In the genomic region with DNA sequence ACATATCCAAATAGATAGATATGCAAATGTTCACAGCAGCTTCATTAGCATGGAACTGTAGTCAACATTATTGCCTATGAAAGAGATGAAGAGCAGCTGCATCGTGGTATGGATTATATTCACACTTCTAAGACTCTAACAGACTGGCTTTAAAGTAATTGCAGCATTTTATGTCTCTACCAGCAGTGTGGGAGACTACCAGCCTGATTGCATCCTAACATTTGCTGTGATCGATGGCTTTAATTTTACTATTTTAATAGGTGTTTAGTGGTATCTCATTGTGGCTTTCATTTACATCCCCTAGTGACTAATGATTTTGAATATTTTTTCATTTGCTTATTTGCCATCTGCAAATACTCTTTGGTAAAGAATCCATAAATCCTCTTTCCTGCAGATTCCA, we compare ENCODE assay signal across 20 mouse cellular contexts.
DNase-seq lines count a peak whose midpoint lies in the region; ATAC-seq lines count a peak whose summit lies in the region.
"Had no signal": no experiment of that assay in that cellular context is flagged by ENCODE, and none has a peak within 500 bp of the region (broad histone marks: within the 10 kb centered on the region; RNA-seq: fewer than 3 reads in every experiment).

No protein-coding gene starts in this region.

- no peaks in the 10 kb centered on the region for H3K9me3 ChIP-seq in hindbrain, embryonic 13.5 days
- H3K9me3 ChIP-seq in hindbrain, embryonic 12.5 days (replicated peaks), result no peaks in the 10 kb centered on the region
- no peaks in the 10 kb centered on the region for H3K9me3 ChIP-seq in neural tube, embryonic 11.5 days (ENCODE audit: control insufficient read depth, low read length)
- no peaks in the 10 kb centered on the region for H3K9me3 ChIP-seq in neural tube, embryonic 13.5 days
- H3K9me3 ChIP-seq in embryonic facial prominence, embryonic 10.5 days, result no peaks in the 10 kb centered on the region
- H3K9me3 ChIP-seq: embryonic facial prominence, embryonic 15.5 days; forebrain, embryonic 10.5 days; forebrain, embryonic 15.5 days; heart, embryonic 10.5 days; heart, embryonic 15.5 days; intestine, embryonic 15.5 days had no signal

- H3K27me3 ChIP-seq in hindbrain, embryonic 13.5 days, result no peaks in the 10 kb centered on the region
- no peaks in the 10 kb centered on the region for H3K27me3 ChIP-seq in hindbrain, embryonic 12.5 days
- no peaks in the 10 kb centered on the region for H3K27me3 ChIP-seq in neural tube, embryonic 11.5 days (ENCODE audit: control insufficient read depth, insufficient read depth, low read length)
- no peaks in the 10 kb centered on the region for H3K27me3 ChIP-seq in neural tube, embryonic 13.5 days
- H3K27me3 ChIP-seq in embryonic facial prominence, embryonic 10.5 days (replicated peaks; ENCODE audit: low read depth, poor library complexity, severe bottlenecking), result no peaks in the 10 kb centered on the region
- H3K27me3 ChIP-seq: embryonic facial prominence, embryonic 15.5 days; forebrain, embryonic 15.5 days; heart, embryonic 15.5 days; intestine, embryonic 15.5 days had no signal

- H3K4me2 ChIP-seq in hindbrain, embryonic 13.5 days, result no peak overlapping the region
- H3K4me2 ChIP-seq in hindbrain, embryonic 12.5 days (replicated peaks), result no peak overlapping the region
- no peak overlapping the region for H3K4me2 ChIP-seq in neural tube, embryonic 11.5 days (ENCODE audit: low read depth)
- H3K4me2 ChIP-seq in neural tube, embryonic 13.5 days, result no peak overlapping the region
- H3K4me2 ChIP-seq: embryonic facial prominence, embryonic 15.5 days; forebrain, embryonic 15.5 days; heart, embryonic 15.5 days; intestine, embryonic 15.5 days had no signal

- H3K4me1 ChIP-seq in hindbrain, embryonic 13.5 days (replicated peaks), result no peaks in the 10 kb centered on the region
- no peaks in the 10 kb centered on the region for H3K4me1 ChIP-seq in hindbrain, embryonic 12.5 days
- H3K4me1 ChIP-seq in neural tube, embryonic 11.5 days (ENCODE audit: control insufficient read depth, insufficient read depth, low read length), result no peaks in the 10 kb centered on the region
- no peaks in the 10 kb centered on the region for H3K4me1 ChIP-seq in neural tube, embryonic 13.5 days (replicated peaks)
- H3K4me1 ChIP-seq in embryonic facial prominence, embryonic 10.5 days, result no peaks in the 10 kb centered on the region
- H3K4me1 ChIP-seq: embryonic facial prominence, embryonic 15.5 days; forebrain, embryonic 10.5 days; forebrain, embryonic 15.5 days; heart, embryonic 10.5 days; heart, embryonic 15.5 days; intestine, embryonic 15.5 days had no signal

- ATAC-seq in hindbrain, embryonic 13.5 days (ENCODE audit: low FRiP score), result peak; percentile 77
- ATAC-seq in hindbrain, embryonic 12.5 days (ENCODE audit: low FRiP score), result no peak
- ATAC-seq in neural tube, embryonic 11.5 days (ENCODE audit: insufficient read depth, low FRiP score, low TSS enrichment), result peak; percentile 20; the same call in 1 of the 2 replicates
- ATAC-seq in neural tube, embryonic 13.5 days (ENCODE audit: low read depth), result peak; percentile 94
- ATAC-seq: forebrain, embryonic 15.5 days; intestine, embryonic 15.5 days had no signal

- H3K9ac ChIP-seq in hindbrain, embryonic 13.5 days, result no peak overlapping the region
- H3K9ac ChIP-seq in hindbrain, embryonic 12.5 days, result no peak overlapping the region
- H3K9ac ChIP-seq in neural tube, embryonic 11.5 days (ENCODE audit: low read length), result no peak overlapping the region
- H3K9ac ChIP-seq in neural tube, embryonic 13.5 days, result no peak overlapping the region
- H3K9ac ChIP-seq: embryonic facial prominence, embryonic 15.5 days; forebrain, embryonic 15.5 days; heart, embryonic 15.5 days; intestine, embryonic 15.5 days had no signal

- H3K36me3 ChIP-seq in hindbrain, embryonic 13.5 days, result no peaks in the 10 kb centered on the region
- no peaks in the 10 kb centered on the region for H3K36me3 ChIP-seq in hindbrain, embryonic 12.5 days
- H3K36me3 ChIP-seq in neural tube, embryonic 11.5 days (ENCODE audit: control insufficient read depth, insufficient read depth, low read length), result no peaks in the 10 kb centered on the region
- H3K36me3 ChIP-seq in neural tube, embryonic 13.5 days, result no peaks in the 10 kb centered on the region
- H3K36me3 ChIP-seq in embryonic facial prominence, embryonic 10.5 days (replicated peaks), result no peaks in the 10 kb centered on the region
- H3K36me3 ChIP-seq: embryonic facial prominence, embryonic 15.5 days; forebrain, embryonic 10.5 days; forebrain, embryonic 15.5 days; heart, embryonic 10.5 days; heart, embryonic 15.5 days; intestine, embryonic 15.5 days had no signal

- DNase-seq in neural tube, embryonic 11.5 days (ENCODE audit: low spot score), result no peak
- no peak for DNase-seq in neural tube, embryonic 10.5 days (ENCODE audit: extremely low spot score, low spot score)
- no peak for DNase-seq in heart, postnatal 4 days
- no peak for DNase-seq in embryonic facial prominence, embryonic 10.5 days (ENCODE audit: low spot score)
- DNase-seq: adrenal gland, postnatal 14 days; cerebellum, adult 2 months; cerebellum, postnatal 10 days; gastrocnemius, postnatal 10 days; heart, adult 18-20 months; heart, postnatal 14 days had no signal

- WGBS in hindbrain, embryonic 13.5 days, result 68% methylated on average over 2 of the region's 2 CpGs
- WGBS in hindbrain, embryonic 12.5 days, result 77% methylated on average over 2 of the region's 2 CpGs
- 66% methylated on average over 2 of the region's 2 CpGs for WGBS in neural tube, embryonic 11.5 days
- WGBS in neural tube, embryonic 13.5 days, result 42% methylated on average over 2 of the region's 2 CpGs
- 86% methylated on average over 2 of the region's 2 CpGs for WGBS in embryonic facial prominence, embryonic 10.5 days

- no peak overlapping the region for H3K27ac ChIP-seq in hindbrain, embryonic 13.5 days
- no peak overlapping the region for H3K27ac ChIP-seq in hindbrain, embryonic 12.5 days
- H3K27ac ChIP-seq in neural tube, embryonic 11.5 days (ENCODE audit: low read depth, low read length), result no peak overlapping the region
- H3K27ac ChIP-seq in neural tube, embryonic 13.5 days (replicated peaks), result no peak overlapping the region
- H3K27ac ChIP-seq in embryonic facial prominence, embryonic 10.5 days (replicated peaks), result no peak overlapping the region
- H3K27ac ChIP-seq: embryonic facial prominence, embryonic 15.5 days; forebrain, embryonic 10.5 days; forebrain, embryonic 15.5 days; heart, embryonic 10.5 days; heart, embryonic 15.5 days; intestine, embryonic 15.5 days had no signal

- H3K4me3 ChIP-seq in hindbrain, embryonic 13.5 days, result no peak overlapping the region
- H3K4me3 ChIP-seq in hindbrain, embryonic 12.5 days, result no peak overlapping the region
- no peak overlapping the region for H3K4me3 ChIP-seq in neural tube, embryonic 11.5 days (ENCODE audit: low read depth, low read length)
- no peak overlapping the region for H3K4me3 ChIP-seq in neural tube, embryonic 13.5 days
- H3K4me3 ChIP-seq in embryonic facial prominence, embryonic 10.5 days, result no peak overlapping the region
- H3K4me3 ChIP-seq: embryonic facial prominence, embryonic 15.5 days; erythroblast, embryonic 14.5 days; forebrain, embryonic 10.5 days; forebrain, embryonic 15.5 days; heart, embryonic 10.5 days; heart, embryonic 15.5 days; intestine, embryonic 15.5 days had no signal
